Mouse (Mus musculus) MEL (cell line): Measurements from ENCODE around the gene Scai.

Experiments
- CTCF ChIP-seq, 3 experiments: IDR thresholded peaks in 2 of 3; conservative IDR thresholded peaks in 1 of 3; 2 replicates each; pipeline ENCODE4 v1.5.1; 2011 to 2012; ENCODE audit warnings: low read length in 3 of 3, low read depth in 2 of 3, mild to moderate bottlenecking in 2 of 3, improper control_type of control experiment in 1 of 3, inconsistent platforms in 1 of 3, mixed read lengths in 1 of 3, moderate library complexity in 1 of 3; ENCODE audit not compliant: control insufficient read depth in 1 of 3, insufficient read depth in 1 of 3, poor library complexity in 1 of 3, severe bottlenecking in 1 of 3
- EP300 ChIP-seq, 2 experiments: IDR thresholded peaks; 2 replicates each; pipeline ENCODE4 v1.6.1; 2011; ENCODE audit warnings: improper control_type of control experiment in 2 of 2, low read length in 2 of 2, low read depth in 1 of 2, mild to moderate bottlenecking in 1 of 2
- HCFC1 ChIP-seq: IDR thresholded peaks from 2 replicates; pipeline ENCODE4 v1.6.1; 2012; ENCODE audit warnings: low read depth, mild to moderate bottlenecking, inconsistent platforms, low read length, improper control_type of control experiment, moderate library complexity
- MYC ChIP-seq: IDR thresholded peaks from 2 replicates; pipeline ENCODE4 v1.6.1; 2011; ENCODE audit warnings: low read depth, mild to moderate bottlenecking, low read length, improper control_type of control experiment, moderate library complexity
- NELFE ChIP-seq: IDR thresholded peaks from 2 replicates; pipeline ENCODE4 v1.6.1; 2011; ENCODE audit warnings: low read depth, low read length, improper control_type of control experiment
- POLR2A ChIP-seq, 2 experiments: IDR thresholded peaks; 2 replicates each; pipeline ENCODE4 v1.6.1; 2011 to 2012; ENCODE audit warnings: low read length in 2 of 2, mild to moderate bottlenecking in 2 of 2, control low read depth in 1 of 2, improper control_type of control experiment in 1 of 2, low read depth in 1 of 2, moderate library complexity in 1 of 2; ENCODE audit not compliant: control insufficient read depth in 1 of 2, insufficient read depth in 1 of 2, poor library complexity in 1 of 2
- POLR2AphosphoS2 ChIP-seq: IDR thresholded peaks from 2 replicates; pipeline ENCODE4 v1.6.1; 2011; ENCODE audit warnings: low read length, improper control_type of control experiment
- TAL1 ChIP-seq: IDR thresholded peaks from 2 replicates; pipeline ENCODE4 v1.6.1; 2012; ENCODE audit warnings: mild to moderate bottlenecking, inconsistent platforms, low read length, moderate library complexity, mixed read lengths
- USF1 ChIP-seq: IDR thresholded peaks from 2 replicates; pipeline ENCODE4 v1.6.1; 2014; ENCODE audit warnings: low read depth, mild to moderate bottlenecking, inconsistent platforms, low read length, improper control_type of control experiment, moderate library complexity
- ZMIZ1 ChIP-seq: IDR thresholded peaks from 2 replicates; pipeline ENCODE4 v1.6.1; 2012; ENCODE audit warnings: low read depth, mild to moderate bottlenecking, inconsistent platforms, low read length, improper control_type of control experiment, moderate library complexity

- TF ChIP-seq TAL1 (no peak), HCFC1 (no peak), USF1 (no peak), ZMIZ1 (no peak), MYC (no peak), POLR2A (IDR thresholded peaks at IDR 0.05; ENCODE audit: control insufficient read depth in 1 of 2, insufficient read depth in 1 of 2, low read depth in 1 of 2, low read length in 2 of 2, poor library complexity in 1 of 2) (no peak), CTCF (IDR thresholded peaks at IDR 0.05 in 2 of 3, conservative IDR thresholded peaks at IDR 0.05 in 1 of 3; ENCODE audit: control insufficient read depth in 1 of 3, insufficient read depth in 1 of 3, low read depth in 2 of 3, low read length in 3 of 3, poor library complexity in 1 of 3, severe bottlenecking in 1 of 3) (no peak), NELFE (no peak), POLR2AphosphoS2 (no peak), EP300 (IDR thresholded peaks at IDR 0.05; ENCODE audit: low read depth in 1 of 2, low read length in 2 of 2) (no peak)
Measured at GRCm38 (mm10) chr2:39210738-39211137, 20.2 kb upstream of the Scai start.
